Mouse (Mus musculus): Measurements from ENCODE around the gene Ccdc142. TPM values are rescaled to one million over a fixed set of nuclear protein-coding genes. Genes with fewer than 3 reads are reported as not detected.

The Ccdc142 gene
- polyA plus RNA-seq, 1 experiment from 2014 or later, result 5.0 TPM

- no peaks in the 10 kb centered on the region for H3K9me3 ChIP-seq
- under 1% methylated on average over 47 of the region's 52 CpGs for WGBS
- peak overlapping the region; percentile 95 for H3K9ac ChIP-seq (replicated peaks)
- H3K4me1 ChIP-seq, result peaks cover 62% of the 10 kb centered on the region
- peak overlapping the region; percentile 99 for H3K27ac ChIP-seq (replicated peaks)
- peak; percentile 1 for ATAC-seq (ENCODE audit: low FRiP score, low read depth)
- peak overlapping the region; percentile 96 for H3K4me2 ChIP-seq (replicated peaks)
- H3K4me3 ChIP-seq, result peak overlapping the region; percentile 84
- H3K27me3 ChIP-seq, result no peaks in the 10 kb centered on the region
- H3K36me3 ChIP-seq, result peaks cover 27% of the 10 kb centered on the region
Measured at GRCm38 (mm10) chr6:83121863-83122710, 20.7 kb downstream of the Ccdc142 start.

DNA sequence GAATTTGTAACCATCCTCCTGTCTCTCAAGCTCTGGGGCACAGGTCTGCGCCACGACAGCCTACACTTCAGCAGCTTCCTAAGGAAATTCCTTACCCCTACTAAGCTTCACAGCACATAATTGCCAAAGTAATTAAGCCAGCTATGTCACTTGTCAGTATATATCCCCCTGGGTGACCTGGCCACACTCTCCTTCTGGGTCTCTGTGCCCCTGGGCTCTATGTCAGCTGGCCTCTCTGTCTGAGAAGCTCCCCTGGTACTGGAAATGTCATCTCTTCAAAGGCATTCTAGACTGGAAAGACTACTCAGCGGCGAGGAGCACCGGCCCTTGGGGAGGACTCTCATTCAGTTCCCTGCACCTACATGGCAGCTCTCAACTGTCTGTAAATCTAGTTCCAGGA, 21.6 kb downstream of the Ccdc142 start:
- Histone ChIP-seq H3K4me2 (replicated peaks) (peak overlapping the region; percentile 96), H3K4me3 (peak overlapping the region; percentile 84; the same call in 1 of the 2 replicates), H3K27ac (replicated peaks) (no peak overlapping the region), H3K9me3 (no peaks in the 10 kb centered on the region), H3K27me3 (no peaks in the 10 kb centered on the region), H3K4me1 (peaks cover 57% of the 10 kb centered on the region), H3K36me3 (peaks cover 19% of the 10 kb centered on the region), H3K9ac (replicated peaks) (peak overlapping the region; percentile 95; the same call in 1 of the 2 replicates)
- 82% methylated on average over 5 of the region's 5 CpGs for WGBS
- no peak for ATAC-seq (ENCODE audit: low FRiP score, low read depth)

DNA sequence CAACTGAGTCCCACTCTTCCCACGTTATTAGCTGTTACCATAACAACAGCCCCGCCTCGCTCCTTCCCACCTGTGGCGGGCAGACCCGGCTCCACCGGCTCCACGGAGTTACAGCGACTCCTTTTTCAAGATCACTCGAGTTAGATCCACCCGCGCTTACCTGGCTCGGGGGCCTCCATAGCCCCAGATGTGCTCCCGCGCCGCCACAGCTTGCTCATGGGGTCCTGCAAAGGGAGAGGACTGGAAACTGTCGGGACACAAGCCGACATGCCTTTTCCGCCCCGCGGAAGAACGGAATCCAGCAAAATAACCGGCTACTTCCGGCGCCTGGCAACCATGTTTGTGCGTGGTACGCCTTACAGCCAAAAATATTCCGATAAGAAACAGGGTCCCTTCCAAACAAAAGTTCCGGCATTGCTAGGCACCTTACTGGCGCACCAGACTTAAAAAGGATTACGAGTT, 23.5 kb downstream of the Ccdc142 start:
- 0% methylated on average over 30 of the region's 30 CpGs for WGBS
- peaks cover 39% of the 10 kb centered on the region for H3K4me1 ChIP-seq
- H3K9ac ChIP-seq (replicated peaks), result peak overlapping the region; percentile 57
- no peaks in the 10 kb centered on the region for H3K27me3 ChIP-seq
- H3K4me3 ChIP-seq, result peak overlapping the region; percentile 64
- ATAC-seq (ENCODE audit: low FRiP score, low read depth), result no peak
- H3K9me3 ChIP-seq, result no peaks in the 10 kb centered on the region
- peak overlapping the region; percentile 85 for H3K4me2 ChIP-seq (replicated peaks)
- no peaks in the 10 kb centered on the region for H3K36me3 ChIP-seq
- peak overlapping the region; percentile 44; the same call in 1 of the 2 replicates for H3K27ac ChIP-seq (replicated peaks)

GRCm38 (mm10) chr6:83125331-83125730, 23.9 kb downstream of the Ccdc142 start, which contains the start of gene Ino80b:
TSS of gene Ino80b (minus strand) at chr6:83125431.
- ATAC-seq (ENCODE audit: low FRiP score, low read depth), result no peak
- Histone ChIP-seq H3K4me3 (peak within 1 kb of the TSS; percentile 64), H3K36me3 (no peaks in the 10 kb centered on the region), H3K27me3 (no peaks in the 10 kb centered on the region), H3K4me2 (replicated peaks) (peak within 1 kb of the TSS; percentile 85), H3K9ac (replicated peaks) (peak within 1 kb of the TSS; percentile 57), H3K27ac (replicated peaks) (peak within 1 kb of the TSS; percentile 44; the same call in 1 of the 2 replicates), H3K9me3 (no peaks in the 10 kb centered on the region), H3K4me1 (peaks cover 35% of the 10 kb centered on the region)
- WGBS, result 33% methylated on average over 5 of the region's 5 CpGs

- ATAC-seq (ENCODE audit: low FRiP score, low read depth), result no peak
- Histone ChIP-seq H3K27me3 (0 out of 2 replicates have a peak, but pooled peaks cover 5% of the 10 kb centered on the region), H3K9me3 (no peaks in the 10 kb centered on the region), H3K36me3 (no peaks in the 10 kb centered on the region), H3K4me1 (peaks cover 26% of the 10 kb centered on the region), H3K9ac (replicated peaks) (no peak overlapping the region), H3K4me3 (no peak overlapping the region), H3K4me2 (replicated peaks) (no peak overlapping the region), H3K27ac (replicated peaks) (no peak overlapping the region)
- WGBS, result 96% methylated on average over 5 of the region's 5 CpGs
Measured at GRCm38 (mm10) chr6:83127419-83127818, 26.0 kb downstream of the Ccdc142 start.

DNA sequence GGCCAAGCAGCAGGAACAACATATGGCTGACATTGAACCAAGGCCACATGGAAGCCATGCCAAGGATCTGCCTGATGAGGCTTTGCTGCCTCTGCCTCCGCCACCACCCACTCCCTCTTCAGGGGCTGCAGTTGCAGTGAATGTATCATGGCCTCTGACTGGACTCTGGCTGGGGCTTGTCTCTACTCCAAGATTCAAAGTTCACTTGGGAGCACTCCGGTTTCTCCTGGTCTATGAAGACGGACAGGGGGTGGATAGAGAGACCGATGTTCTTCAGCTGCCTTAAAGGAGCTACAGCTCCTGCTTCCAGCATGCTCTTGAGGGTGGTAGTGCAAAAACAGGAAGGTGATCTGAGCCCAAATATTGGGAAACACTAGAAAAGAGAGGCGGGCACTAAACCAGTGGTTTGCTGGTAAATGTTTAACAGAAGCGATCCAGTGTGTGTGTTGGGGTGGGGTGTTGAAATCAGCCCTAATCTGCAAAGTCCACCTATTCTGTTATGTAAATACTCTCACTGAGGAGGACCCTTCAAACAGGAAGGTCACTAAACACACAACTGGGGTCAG, 30.2 kb downstream of the Ccdc142 start:
- H3K9me3 ChIP-seq, result no peaks in the 10 kb centered on the region
- H3K4me1 ChIP-seq, result peaks cover 13% of the 10 kb centered on the region
- H3K4me2 ChIP-seq (replicated peaks), result no peak overlapping the region
- no peaks in the 10 kb centered on the region for H3K36me3 ChIP-seq
- no peak overlapping the region for H3K27ac ChIP-seq (replicated peaks)
- H3K27me3 ChIP-seq, result peaks cover 29% of the 10 kb centered on the region
- no peak for ATAC-seq (ENCODE audit: low FRiP score, low read depth)
- H3K9ac ChIP-seq (replicated peaks), result no peak overlapping the region
- 89% methylated on average over 6 of the region's 6 CpGs for WGBS
- H3K4me3 ChIP-seq, result no peak overlapping the region

DNA sequence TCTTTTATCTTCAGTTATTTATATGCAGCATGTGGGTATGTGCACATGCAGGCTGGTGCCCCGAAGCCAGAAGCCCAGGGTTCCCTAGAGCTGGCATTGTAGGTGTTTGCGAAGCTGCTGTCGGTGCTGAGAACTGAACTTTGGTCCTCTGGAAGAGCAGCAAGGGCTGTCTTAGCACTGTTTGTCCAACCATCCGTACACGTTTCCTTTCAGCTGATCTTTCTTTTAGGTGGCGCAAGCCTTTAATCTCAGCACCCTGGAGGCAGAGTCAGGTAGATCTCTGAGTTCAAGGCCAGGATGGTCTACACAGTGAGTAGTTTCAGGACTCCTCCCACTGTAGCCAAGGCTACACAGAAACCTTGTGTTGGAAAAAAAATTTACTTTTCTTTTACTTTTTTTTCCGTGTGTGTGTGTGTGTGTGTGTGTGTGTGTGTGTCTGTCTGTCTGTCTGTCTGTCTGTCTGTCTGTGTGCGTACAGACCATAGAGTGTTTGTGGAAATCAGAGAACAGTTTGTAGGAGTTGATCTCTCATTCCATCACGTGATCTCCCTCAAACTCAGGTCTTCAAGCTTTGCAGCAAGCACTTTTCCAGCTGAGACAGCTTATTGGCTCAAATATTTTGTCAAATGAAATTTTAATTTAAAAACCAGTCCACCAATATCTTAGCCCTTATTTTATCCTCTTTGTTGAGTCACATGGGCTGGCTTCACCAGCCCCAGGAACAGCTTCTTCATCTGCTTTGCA, 30.9 kb downstream of the Ccdc142 start:
- Histone ChIP-seq H3K36me3 (no peaks in the 10 kb centered on the region), H3K4me3 (no peak overlapping the region), H3K4me1 (peaks cover 21% of the 10 kb centered on the region), H3K9ac (replicated peaks) (no peak overlapping the region), H3K27me3 (peaks cover 30% of the 10 kb centered on the region), H3K4me2 (replicated peaks) (no peak overlapping the region), H3K27ac (replicated peaks) (no peak overlapping the region), H3K9me3 (no peaks in the 10 kb centered on the region)
- WGBS, result 80% methylated on average over 9 of the region's 9 CpGs
- ATAC-seq (ENCODE audit: low FRiP score, low read depth), result no peak

DNA sequence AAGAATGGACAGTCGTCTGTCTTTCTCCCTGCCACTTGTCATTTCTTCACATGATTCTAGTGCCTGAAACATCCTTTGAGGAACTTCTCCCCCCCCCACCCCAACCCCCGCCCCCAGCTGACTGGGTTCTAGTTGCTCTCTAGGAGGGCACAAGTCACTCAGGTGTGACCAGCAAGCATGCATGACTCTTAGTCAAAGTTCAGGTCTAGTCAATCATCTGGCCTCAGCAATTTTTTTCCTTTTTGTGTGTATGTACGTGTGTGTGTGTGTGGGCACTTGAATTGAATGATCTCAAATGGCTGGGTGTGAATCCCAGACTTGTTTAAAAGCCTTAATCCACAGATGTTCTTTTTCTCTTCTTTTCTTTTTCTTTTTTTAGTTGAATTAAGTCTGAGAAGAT, 32.8 kb downstream of the Ccdc142 start:
- Histone ChIP-seq H3K27ac (replicated peaks) (no peak overlapping the region), H3K27me3 (peaks cover 30% of the 10 kb centered on the region), H3K9me3 (no peaks in the 10 kb centered on the region), H3K4me1 (peaks cover 37% of the 10 kb centered on the region), H3K4me2 (replicated peaks) (no peak overlapping the region), H3K4me3 (no peak overlapping the region), H3K36me3 (no peaks in the 10 kb centered on the region), H3K9ac (replicated peaks) (no peak overlapping the region)
- 79% methylated on average over 3 of the region's 3 CpGs for WGBS
- no peak for ATAC-seq (ENCODE audit: low FRiP score, low read depth)

GRCm38 (mm10) chr6:83134951-83135513, 33.6 kb downstream of the Ccdc142 start, which contains the start of gene Rtkn:
TSS of gene Rtkn (plus strand) at chr6:83135463.
- Histone ChIP-seq H3K36me3 (no peaks in the 10 kb centered on the region), H3K9ac (replicated peaks) (peak within 1 kb of the TSS; percentile 85), H3K4me1 (peaks cover 40% of the 10 kb centered on the region), H3K4me3 (peak within 1 kb of the TSS; percentile 55), H3K27ac (replicated peaks) (peak within 1 kb of the TSS; percentile 97), H3K27me3 (peaks cover 30% of the 10 kb centered on the region), H3K4me2 (replicated peaks) (peak within 1 kb of the TSS; percentile 78), H3K9me3 (no peaks in the 10 kb centered on the region)
- ATAC-seq (ENCODE audit: low FRiP score, low read depth), result no peak
- 60% methylated on average over 7 of the region's 7 CpGs for WGBS

GRCm38 (mm10) chr6:83135571-83136161, 34.3 kb downstream of the Ccdc142 start:
- ATAC-seq (ENCODE audit: low FRiP score, low read depth), result no peak
- peak overlapping the region; percentile 85; the same call in 1 of the 2 replicates for H3K9ac ChIP-seq (replicated peaks)
- 4% methylated on average over 34 of the region's 37 CpGs for whole genome bisulfite sequencing
- peak overlapping the region; percentile 78 for H3K4me2 ChIP-seq (replicated peaks)
- H3K36me3 ChIP-seq, result no peaks in the 10 kb centered on the region
- H3K27me3 ChIP-seq, result peaks cover 31% of the 10 kb centered on the region
- H3K27ac ChIP-seq (replicated peaks), result no peak overlapping the region
- no peaks in the 10 kb centered on the region for H3K9me3 ChIP-seq
- peaks cover 40% of the 10 kb centered on the region for H3K4me1 ChIP-seq
- peak overlapping the region; percentile 55 for H3K4me3 ChIP-seq

GRCm38 (mm10) chr6:83136291-83136880, 35.0 kb downstream of the Ccdc142 start:
- H3K4me2 ChIP-seq (replicated peaks), result peak overlapping the region; percentile 78
- H3K9me3 ChIP-seq, result no peaks in the 10 kb centered on the region
- no peaks in the 10 kb centered on the region for H3K36me3 ChIP-seq
- WGBS, result 15% methylated on average over 5 of the region's 5 CpGs
- H3K27me3 ChIP-seq, result peaks cover 36% of the 10 kb centered on the region
- H3K4me1 ChIP-seq, result peaks cover 40% of the 10 kb centered on the region
- H3K9ac ChIP-seq (replicated peaks), result peak overlapping the region; percentile 85
- peak overlapping the region; percentile 97 for H3K27ac ChIP-seq (replicated peaks)
- peak; percentile 4; the same call in 1 of the 2 replicates for ATAC-seq (ENCODE audit: low FRiP score, low read depth)
- peak overlapping the region; percentile 55 for H3K4me3 ChIP-seq

Measured in midbrain, embryonic 12.5 days (tissue).